Mouse (Mus musculus) E14TG2a.4 (cell line): Measurements from ENCODE around the gene Frmd4b.

Source experiments
- H3K27me3 ChIP-seq: 2 replicates; pipeline ENCODE4 v1.6.1; 2014; ENCODE audit warnings: low read length, control low read depth; ENCODE audit not compliant: insufficient read depth
- H3K36me3 ChIP-seq: 2 replicates; pipeline ENCODE4 v1.6.1; 2014; ENCODE audit warnings: low read length, control low read depth; ENCODE audit not compliant: insufficient read depth
- H3K4me1 ChIP-seq: replicated peaks from 2 replicates; pipeline ENCODE4 v1.6.1; 2014; ENCODE audit warnings: low read depth, low read length, control low read depth
- H3K4me3 ChIP-seq: replicated peaks from 2 replicates; pipeline ENCODE4 v1.5.1; 2014; ENCODE audit warnings: mild to moderate bottlenecking, low read length
- H3K9me3 ChIP-seq: 2 replicates; pipeline ENCODE4 v1.6.1; 2014; ENCODE audit warnings: low read length, control low read depth
- CTCF ChIP-seq: conservative IDR thresholded peaks from 2 replicates; pipeline ENCODE4 v1.5.1; 2014; ENCODE audit warnings: low read length
- NANOG ChIP-seq: IDR thresholded peaks from 2 replicates; pipeline ENCODE4 v1.6.1; 2014; ENCODE audit warnings: borderline replicate concordance, low read length, mixed read lengths
- POU5F1 ChIP-seq: IDR thresholded peaks from 2 replicates; pipeline ENCODE4 v1.6.1; 2014; ENCODE audit warnings: low read length, borderline replicate concordance

The Frmd4b gene

DNA sequence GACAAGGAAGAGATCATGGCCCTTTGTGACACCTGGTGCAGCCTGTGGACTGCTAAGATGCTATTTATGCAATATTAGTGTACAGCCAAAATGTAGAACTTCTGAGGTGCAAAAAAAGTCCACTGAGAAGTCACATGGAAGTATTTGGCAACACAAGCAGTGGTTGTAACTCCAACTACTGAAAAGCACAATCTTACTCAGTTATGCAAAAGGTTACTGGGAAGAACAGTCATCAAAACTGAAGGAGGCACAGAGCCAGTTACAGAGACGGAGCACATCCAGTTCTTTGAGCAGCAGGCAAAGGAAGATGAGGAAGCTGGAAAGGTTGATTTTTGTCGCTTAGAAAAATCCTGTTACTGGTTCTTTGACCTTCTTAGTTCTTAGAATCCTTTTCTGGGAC, 167.5 kb downstream of the Frmd4b start:
- no peaks in the 10 kb centered on the region for H3K36me3 ChIP-seq

DNA sequence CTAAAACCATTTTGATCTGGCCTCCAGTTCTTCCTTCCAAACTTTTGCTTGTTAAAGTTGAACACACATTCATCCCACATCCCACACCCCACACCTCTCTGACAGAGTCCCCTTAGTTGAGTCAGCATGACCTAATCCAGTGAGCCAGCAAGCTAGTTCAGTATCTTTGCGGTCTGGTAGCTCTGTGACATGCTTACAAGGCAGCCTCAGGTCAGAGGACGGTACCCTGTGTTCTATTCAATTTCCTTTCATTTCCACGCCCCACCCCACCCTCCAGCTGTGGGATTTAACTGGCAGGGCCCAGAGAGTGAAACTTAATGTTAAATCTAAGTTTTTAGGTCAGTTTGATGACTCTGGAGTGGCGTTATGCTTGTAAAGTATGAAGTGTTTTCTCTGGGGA, 170.3 kb downstream of the Frmd4b start:
- no peaks in the 10 kb centered on the region for H3K4me1 ChIP-seq
- H3K36me3 ChIP-seq, result no peaks in the 10 kb centered on the region
- peaks cover 7% of the 10 kb centered on the region for H3K27me3 ChIP-seq
- no peak for TF ChIP-seq NANOG
- TF ChIP-seq CTCF, result no peak
- no peak for TF ChIP-seq POU5F1
- H3K4me3 ChIP-seq, result no peak overlapping the region
- H3K9me3 ChIP-seq, result no peaks in the 10 kb centered on the region

More for the DNA sequence above, 167.5 kb downstream of the Frmd4b start:
- Histone ChIP-seq H3K27me3 (0 out of 2 replicates have a peak, but pooled peaks cover 2% of the 10 kb centered on the region), H3K9me3 (no peaks in the 10 kb centered on the region), H3K4me1 (no peaks in the 10 kb centered on the region), H3K4me3 (no peak overlapping the region)
- TF ChIP-seq CTCF, result no peak
- TF ChIP-seq NANOG, result no peak
- no peak for TF ChIP-seq POU5F1

DNA sequence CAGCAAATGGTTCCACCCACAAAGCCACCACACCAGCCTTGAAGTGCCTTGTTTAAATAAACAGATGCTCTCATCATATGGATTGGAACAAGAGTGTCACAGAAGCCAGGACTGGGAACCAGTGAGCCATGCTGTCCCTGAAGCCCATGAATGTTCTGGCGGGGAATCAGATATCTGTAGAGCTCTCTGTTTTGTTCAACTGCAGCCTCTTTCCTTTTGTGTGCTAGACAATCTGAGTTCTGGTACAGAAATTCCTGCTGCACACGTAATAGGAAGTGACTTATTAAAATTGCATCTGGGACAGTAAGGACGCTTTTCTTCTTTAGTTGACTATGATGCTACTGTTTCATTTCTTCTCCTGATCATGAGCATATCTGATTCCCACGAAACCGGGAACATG, 173.2 kb downstream of the Frmd4b start:
- H3K4me3 ChIP-seq, result no peak overlapping the region
- no peaks in the 10 kb centered on the region for H3K4me1 ChIP-seq
- no peaks in the 10 kb centered on the region for H3K36me3 ChIP-seq
- H3K27me3 ChIP-seq, result peaks cover 21% of the 10 kb centered on the region
- TF ChIP-seq POU5F1 (no peak), NANOG (no peak), CTCF (no peak)
- no peaks in the 10 kb centered on the region for H3K9me3 ChIP-seq

DNA sequence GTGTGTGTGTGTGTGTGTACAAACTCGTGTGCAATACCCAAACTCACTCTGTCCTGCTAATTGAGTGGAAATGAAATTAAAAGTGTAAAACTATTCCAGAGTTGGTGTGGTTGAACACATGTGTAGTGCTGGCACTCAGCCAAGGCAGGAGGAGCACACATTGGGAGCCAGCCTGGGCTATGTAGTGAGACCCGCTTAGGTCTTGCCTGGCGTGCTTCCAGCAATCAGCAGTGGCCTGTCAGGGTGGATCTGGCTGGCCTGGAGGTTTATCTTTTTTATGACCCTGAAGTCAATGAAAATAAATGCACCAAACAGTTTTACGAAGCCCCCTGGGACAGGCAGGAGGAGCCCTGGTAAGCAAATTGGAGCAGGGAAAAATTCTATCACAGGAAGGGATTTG, 173.8 kb downstream of the Frmd4b start:
- Histone ChIP-seq H3K4me1 (no peaks in the 10 kb centered on the region), H3K4me3 (no peak overlapping the region), H3K9me3 (no peaks in the 10 kb centered on the region), H3K36me3 (no peaks in the 10 kb centered on the region), H3K27me3 (peaks cover 23% of the 10 kb centered on the region)
- TF ChIP-seq POU5F1, result no peak
- no peak for TF ChIP-seq CTCF
- no peak for TF ChIP-seq NANOG

DNA sequence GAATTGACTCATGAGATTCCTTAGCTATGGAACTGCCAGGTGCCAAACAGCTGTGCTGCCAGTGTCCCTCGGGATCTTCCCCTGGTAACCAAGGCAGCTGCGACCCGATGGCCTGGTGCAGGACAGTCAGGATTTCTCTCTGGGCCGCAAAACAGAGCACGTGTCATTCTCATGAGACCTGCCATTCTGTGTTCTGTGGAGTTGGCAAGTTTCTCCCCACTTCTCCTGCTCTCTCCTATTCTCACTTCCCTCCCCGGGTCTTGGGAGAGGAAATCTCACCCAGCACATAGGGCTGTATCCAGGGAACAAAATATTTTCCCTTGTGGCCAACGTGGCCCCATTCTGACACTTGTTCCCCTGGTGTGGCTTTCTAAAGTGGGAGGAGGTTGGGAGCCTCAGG, 176.0 kb downstream of the Frmd4b start:
- Histone ChIP-seq H3K36me3 (no peaks in the 10 kb centered on the region), H3K27me3 (peaks cover 28% of the 10 kb centered on the region), H3K9me3 (no peaks in the 10 kb centered on the region), H3K4me1 (peaks cover 4% of the 10 kb centered on the region; the same call in 1 of the 2 replicates), H3K4me3 (no peak overlapping the region)
- TF ChIP-seq CTCF, result no peak
- TF ChIP-seq NANOG, result no peak
- TF ChIP-seq POU5F1, result no peak

DNA sequence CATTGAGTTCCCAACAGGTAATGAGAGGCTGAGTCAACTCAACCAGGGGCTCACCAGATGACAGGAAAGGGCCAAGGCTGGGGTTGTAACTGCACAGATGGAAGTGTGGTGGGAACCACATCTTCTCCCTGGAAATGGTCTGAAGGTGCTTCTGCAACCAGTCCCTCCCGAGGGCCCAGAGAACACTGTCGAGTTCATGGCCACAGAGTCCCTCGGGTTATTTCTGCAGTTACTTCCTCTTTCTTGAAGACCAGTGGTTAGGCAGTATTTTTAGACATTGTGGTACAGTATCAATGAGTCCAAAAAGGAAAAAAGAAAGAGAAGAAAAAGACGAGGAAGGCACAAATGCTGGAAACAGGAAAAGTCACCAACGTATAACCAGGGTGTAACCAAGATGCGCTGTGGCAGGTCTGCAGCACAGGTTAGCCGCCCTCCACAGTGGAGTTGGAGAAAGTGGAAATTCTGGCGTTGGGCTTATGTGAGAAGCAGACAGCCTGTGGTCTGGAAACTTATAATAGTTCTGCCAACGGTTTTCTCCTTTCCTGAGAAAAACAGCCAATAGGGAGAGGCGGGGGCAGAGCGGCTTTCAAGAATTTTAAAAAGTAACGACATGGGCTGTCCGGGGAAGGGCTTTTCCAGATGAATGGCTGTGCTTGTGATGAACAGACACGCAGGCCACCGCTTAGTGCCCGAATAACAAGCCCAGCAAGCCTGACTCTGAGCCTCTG, 178.3 kb downstream of the Frmd4b start:
- TF ChIP-seq POU5F1 (no peak), CTCF (no peak), NANOG (no peak)
- H3K36me3 ChIP-seq, result no peaks in the 10 kb centered on the region

DNA sequence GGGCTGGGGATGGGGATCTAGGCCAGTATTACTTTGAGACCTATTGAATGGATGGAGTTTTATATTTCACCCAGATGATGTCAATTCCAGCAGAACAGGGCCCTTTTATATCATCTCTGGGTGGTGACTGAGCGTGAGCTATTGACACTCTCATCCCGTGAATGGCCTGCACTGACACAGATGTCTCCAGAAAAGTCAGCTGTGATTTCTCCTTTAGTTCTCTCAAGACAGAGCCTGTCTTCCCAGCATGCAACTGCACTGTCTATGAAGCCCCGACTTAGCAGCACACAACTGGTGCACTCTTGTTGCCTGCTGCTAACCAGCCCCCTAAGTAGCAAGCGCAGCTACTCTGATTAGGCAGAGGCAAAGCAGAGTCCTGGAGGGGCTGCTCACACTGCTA, 182.6 kb downstream of the Frmd4b start:
- no peaks in the 10 kb centered on the region for H3K36me3 ChIP-seq
- peaks cover 6% of the 10 kb centered on the region for H3K9me3 ChIP-seq
- peaks cover 10% of the 10 kb centered on the region; the same call in 1 of the 2 replicates for H3K4me1 ChIP-seq
- TF ChIP-seq POU5F1 (no peak), NANOG (no peak), CTCF (no peak)
- no peak overlapping the region for H3K4me3 ChIP-seq
- H3K27me3 ChIP-seq, result peaks cover 37% of the 10 kb centered on the region

More for the DNA sequence above, 178.3 kb downstream of the Frmd4b start:
- peaks cover 6% of the 10 kb centered on the region for H3K9me3 ChIP-seq
- peaks cover 34% of the 10 kb centered on the region for H3K27me3 ChIP-seq
- H3K4me1 ChIP-seq, result peaks cover 10% of the 10 kb centered on the region; the same call in 1 of the 2 replicates
- no peak overlapping the region for H3K4me3 ChIP-seq

DNA sequence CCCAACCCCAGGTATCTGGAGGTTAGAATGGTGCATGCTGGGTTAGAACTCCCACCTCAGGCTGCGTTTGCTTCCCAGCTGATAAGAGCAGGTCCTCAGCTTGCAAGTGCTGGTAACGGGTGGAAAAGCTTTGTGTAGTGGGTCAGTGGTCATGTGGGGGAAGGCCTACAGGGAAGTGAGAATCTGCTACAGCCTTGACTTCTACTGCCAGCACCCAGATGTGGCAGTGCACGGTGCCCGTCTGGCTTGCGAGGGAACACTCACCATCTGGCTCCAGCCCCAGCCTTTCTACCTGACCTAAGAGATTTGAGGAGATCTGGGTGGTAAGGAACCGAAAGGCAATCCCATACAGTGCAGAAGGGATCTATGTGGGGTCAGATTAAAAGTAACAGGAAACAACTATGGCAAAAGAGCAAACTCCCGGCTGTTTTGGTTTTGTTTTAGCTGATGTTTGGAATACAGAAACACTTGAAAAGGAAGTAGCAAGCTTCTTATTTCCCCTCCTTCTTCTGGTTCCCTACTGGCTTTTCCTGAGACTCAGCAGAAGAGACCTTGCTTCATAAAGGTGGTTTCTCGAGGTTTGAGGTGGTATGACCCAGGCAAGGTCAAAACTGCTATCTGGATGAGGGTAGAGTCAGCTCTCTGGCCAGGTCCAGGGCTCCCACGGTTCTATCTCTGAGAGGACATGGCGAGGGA, 185.9 kb downstream of the Frmd4b start:
- Histone ChIP-seq H3K4me1 (peaks cover 7% of the 10 kb centered on the region; the same call in 1 of the 2 replicates), H3K27me3 (peaks cover 34% of the 10 kb centered on the region), H3K9me3 (peaks cover 6% of the 10 kb centered on the region), H3K36me3 (no peaks in the 10 kb centered on the region), H3K4me3 (no peak overlapping the region)
- no peak for TF ChIP-seq NANOG
- no peak for TF ChIP-seq CTCF
- TF ChIP-seq POU5F1, result no peak
